Mouse (Mus musculus): ENCODE results near the gene Acss2. TPM values are rescaled to one million over a fixed set of nuclear protein-coding genes. Genes with fewer than 3 reads are reported as not detected.

The Acss2 gene
- 20.8 and 22.9 TPM in 2 replicates for polyA plus RNA-seq (2015; fragmentation: Nextera tagmentation; extraction: Ambion mirVana)

DNA sequence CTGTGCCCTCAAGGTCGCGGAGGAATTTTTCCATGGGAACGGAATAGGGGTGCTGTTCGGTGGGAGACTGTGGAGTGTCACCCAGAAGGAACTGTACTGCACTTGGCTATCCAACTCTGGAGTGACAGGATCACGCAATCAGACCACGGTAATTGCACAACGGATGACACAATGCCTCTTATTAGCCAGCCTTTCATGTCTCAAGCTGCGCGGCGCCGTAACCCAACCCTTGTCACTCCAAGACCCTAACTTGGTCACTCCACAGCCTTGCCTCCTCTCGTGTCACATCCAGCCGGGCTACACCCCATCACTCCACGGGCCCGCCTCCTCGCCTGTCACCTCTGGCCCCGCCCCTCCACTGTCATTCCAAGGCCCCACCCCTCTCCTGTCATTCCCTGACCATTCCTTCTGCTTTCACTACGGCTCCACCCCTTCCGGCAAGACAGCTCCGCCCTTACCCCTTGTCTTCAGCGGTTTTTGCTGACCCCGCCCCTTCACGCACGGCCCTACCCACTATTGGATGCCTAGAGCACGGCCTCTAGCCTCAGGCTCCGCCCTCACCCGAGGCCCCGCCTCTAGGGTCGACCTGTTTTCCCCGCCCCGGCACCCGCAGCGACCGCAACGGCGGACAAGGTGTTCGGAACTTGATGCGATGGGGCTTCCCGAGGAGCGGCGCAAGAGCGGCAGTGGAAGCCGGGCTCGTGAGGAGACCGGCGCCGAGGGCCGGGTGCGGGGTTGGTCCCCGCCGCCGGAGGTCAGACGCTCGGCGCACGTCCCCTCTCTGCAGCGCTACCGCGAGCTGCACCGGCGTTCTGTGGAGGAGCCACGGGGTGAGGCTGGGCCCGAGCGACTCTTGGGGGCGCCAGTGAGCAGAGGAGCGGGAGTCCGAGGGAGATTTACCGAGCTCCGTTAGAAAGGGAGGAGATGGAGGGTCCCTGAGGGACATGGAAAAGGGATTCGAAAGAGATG is at the start of gene Acss2, which contains the start of gene Ggt7:
Acss2 (plus strand) TSS at position 494 of the 969 bp plus-strand sequence.
Ggt7 (minus strand) TSS at position 783 of the 969 bp plus-strand sequence.
- Histone ChIP-seq H3K9ac (ENCODE audit: low read depth, low read length) (peak within 1 kb of the TSS; percentile 74), H3K4me2 (ENCODE audit: low read length) (peak within 1 kb of the TSS; percentile 71), H3K4me3 (replicated peaks; ENCODE audit: low read depth, low read length) (peak within 1 kb of the TSS; percentile 77), H3K4me1 (replicated peaks; ENCODE audit: insufficient read depth, low read length) (no peaks in the 10 kb centered on the region), H3K27me3 (ENCODE audit: insufficient read depth, low read length) (no peaks in the 10 kb centered on the region), H3K27ac (peak within 1 kb of the TSS; percentile 39; the same call in 1 of the 2 replicates), H3K9me3 (replicated peaks; ENCODE audit: low read length) (no peaks in the 10 kb centered on the region), H3K36me3 (ENCODE audit: insufficient read depth, low read length) (no peaks in the 10 kb centered on the region)
- 3% methylated on average over 70 of the region's 70 CpGs for WGBS
- DNase-seq (ENCODE audit: low spot score) (peak; percentile 100), ATAC-seq (replicated peaks; ENCODE audit: low FRiP score, low read depth) (peak; percentile 100)
- TF ChIP-seq CTCF (IDR thresholded peaks at IDR 0.05; ENCODE audit: low read depth) = peak; percentile 79

DNA sequence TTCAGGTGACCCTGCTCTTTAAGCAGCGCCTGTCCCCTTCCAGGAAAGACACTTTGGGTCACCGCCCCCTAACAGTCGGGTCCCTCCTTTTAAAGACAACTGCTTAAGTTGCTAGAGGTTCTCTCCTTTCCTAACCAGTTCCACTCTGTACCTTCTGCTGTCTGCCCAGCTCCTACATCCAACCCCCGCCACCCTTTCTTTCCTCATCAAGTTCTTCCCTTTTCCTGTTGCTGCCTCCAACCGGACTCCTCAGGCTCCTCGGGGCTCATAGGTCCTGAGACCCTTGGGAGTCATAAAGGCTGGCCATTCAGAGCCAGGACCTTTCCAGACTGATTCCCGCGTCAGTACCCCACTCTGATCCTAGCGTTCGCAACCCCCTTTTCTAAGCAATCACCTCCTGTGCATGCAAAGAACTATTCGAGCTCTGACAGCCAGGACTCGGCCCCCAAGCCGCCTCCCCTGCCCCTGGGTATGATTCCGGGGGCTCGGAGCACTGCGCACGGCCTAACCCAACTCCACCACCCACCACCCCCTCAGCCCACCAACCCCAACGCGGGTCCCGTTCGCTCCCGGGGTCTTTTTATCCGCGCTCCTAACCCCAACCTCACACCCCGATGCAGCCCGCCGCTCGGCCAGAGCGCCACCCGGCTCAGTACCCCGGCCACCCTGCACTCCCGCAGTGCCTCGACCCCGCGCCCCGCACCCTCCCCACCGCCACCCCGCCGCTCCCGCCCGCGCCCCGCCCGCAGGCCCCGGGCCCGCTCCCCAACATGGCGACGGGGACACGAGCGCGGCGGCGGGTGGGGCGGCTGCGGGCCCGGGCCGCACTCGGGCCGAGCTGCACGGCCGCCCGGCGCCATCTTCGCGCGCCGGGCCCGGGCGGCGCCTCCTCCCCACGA is 44.8 kb upstream of the Acss2 start:
- no peaks in the 10 kb centered on the region for H3K9me3 ChIP-seq (replicated peaks; ENCODE audit: low read length)
- peak overlapping the region; percentile 94 for H3K27ac ChIP-seq
- peak overlapping the region; percentile 82 for H3K4me2 ChIP-seq (ENCODE audit: low read length)
- TF ChIP-seq CTCF (IDR thresholded peaks at IDR 0.05; ENCODE audit: low read depth) = no peak
- 2% methylated on average over 45 of the region's 71 CpGs for WGBS
- no peaks in the 10 kb centered on the region for H3K27me3 ChIP-seq (ENCODE audit: insufficient read depth, low read length)
- DNase-seq (ENCODE audit: low spot score) (peak; percentile 76), ATAC-seq (replicated peaks; ENCODE audit: low FRiP score, low read depth) (peak; percentile 62)
- H3K4me1 ChIP-seq (replicated peaks; ENCODE audit: insufficient read depth, low read length) = peaks cover 9% of the 10 kb centered on the region; the same call in 1 of the 2 replicates
- peak overlapping the region; percentile 97 for H3K4me3 ChIP-seq (replicated peaks; ENCODE audit: low read depth, low read length)
- peak overlapping the region; percentile 99 for H3K9ac ChIP-seq (ENCODE audit: low read depth, low read length)
- no peaks in the 10 kb centered on the region for H3K36me3 ChIP-seq (ENCODE audit: insufficient read depth, low read length)

DNA sequence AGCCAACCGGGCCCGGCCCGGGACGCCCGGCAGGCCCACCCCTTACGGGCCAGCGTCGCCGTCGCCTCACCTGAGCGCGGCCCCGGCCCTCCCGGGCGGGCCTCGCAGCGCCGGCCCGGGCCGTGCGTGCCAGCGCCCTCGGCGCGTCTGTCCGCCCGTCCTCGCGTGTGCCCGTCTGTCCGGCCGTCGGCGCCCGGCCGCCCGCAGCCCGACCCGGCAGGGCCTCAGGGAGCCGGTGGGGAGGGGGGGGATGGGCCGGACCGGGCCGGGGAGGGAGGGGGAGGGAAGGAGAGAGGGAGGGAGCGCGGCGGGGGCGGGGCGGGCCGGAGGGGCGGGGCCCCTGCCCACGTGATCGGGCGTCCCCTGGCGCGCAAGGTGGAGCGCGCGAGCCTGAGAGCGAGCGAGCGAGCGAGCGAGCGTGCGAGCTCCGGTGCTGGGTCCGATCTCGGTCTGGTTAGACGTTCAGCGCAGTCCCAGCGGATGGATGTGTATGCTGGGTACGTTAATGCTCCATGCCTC is 44.1 kb upstream of the Acss2 start, which contains the start of gene Ncoa6:
Ncoa6 (minus strand) TSS at position 325 of the 519 bp plus-strand sequence.
- Histone ChIP-seq H3K4me1 (replicated peaks; ENCODE audit: insufficient read depth, low read length) (peaks cover 9% of the 10 kb centered on the region; the same call in 1 of the 2 replicates), H3K9me3 (replicated peaks; ENCODE audit: low read length) (no peaks in the 10 kb centered on the region), H3K36me3 (ENCODE audit: insufficient read depth, low read length) (no peaks in the 10 kb centered on the region), H3K4me3 (replicated peaks; ENCODE audit: low read depth, low read length) (peak within 1 kb of the TSS; percentile 97), H3K9ac (ENCODE audit: low read depth, low read length) (peak within 1 kb of the TSS; percentile 99), H3K27ac (peak within 1 kb of the TSS; percentile 94), H3K4me2 (ENCODE audit: low read length) (peak within 1 kb of the TSS; percentile 82), H3K27me3 (ENCODE audit: insufficient read depth, low read length) (no peaks in the 10 kb centered on the region)
- no peak for TF ChIP-seq CTCF (IDR thresholded peaks at IDR 0.05; ENCODE audit: low read depth)
- 1% methylated on average over 48 of the region's 72 CpGs for WGBS
- DNase-seq (ENCODE audit: low spot score) (peak; percentile 77), ATAC-seq (replicated peaks; ENCODE audit: low FRiP score, low read depth) (peak; percentile 75)

- Histone ChIP-seq H3K4me1 (replicated peaks; ENCODE audit: insufficient read depth, low read length) (no peaks in the 10 kb centered on the region), H3K4me3 (replicated peaks; ENCODE audit: low read depth, low read length) (no peak overlapping the region), H3K4me2 (ENCODE audit: low read length) (no peak overlapping the region), H3K36me3 (ENCODE audit: insufficient read depth, low read length) (no peaks in the 10 kb centered on the region), H3K27ac (no peak overlapping the region), H3K9ac (ENCODE audit: low read depth, low read length) (no peak overlapping the region), H3K27me3 (ENCODE audit: insufficient read depth, low read length) (no peaks in the 10 kb centered on the region), H3K9me3 (replicated peaks; ENCODE audit: low read length) (no peaks in the 10 kb centered on the region)
- DNase-seq (ENCODE audit: low spot score) (peak; percentile 73), ATAC-seq (replicated peaks; ENCODE audit: low FRiP score, low read depth) (peak; percentile 57; the same call in 1 of the 2 replicates)
- WGBS = 44% methylated on average over 3 of the region's 3 CpGs
- TF ChIP-seq CTCF (IDR thresholded peaks at IDR 0.05; ENCODE audit: low read depth) = peak; percentile 70
Measured at GRCm38 (mm10) chr2:155482021-155482420, 35.7 kb upstream of the Acss2 start.

DNA sequence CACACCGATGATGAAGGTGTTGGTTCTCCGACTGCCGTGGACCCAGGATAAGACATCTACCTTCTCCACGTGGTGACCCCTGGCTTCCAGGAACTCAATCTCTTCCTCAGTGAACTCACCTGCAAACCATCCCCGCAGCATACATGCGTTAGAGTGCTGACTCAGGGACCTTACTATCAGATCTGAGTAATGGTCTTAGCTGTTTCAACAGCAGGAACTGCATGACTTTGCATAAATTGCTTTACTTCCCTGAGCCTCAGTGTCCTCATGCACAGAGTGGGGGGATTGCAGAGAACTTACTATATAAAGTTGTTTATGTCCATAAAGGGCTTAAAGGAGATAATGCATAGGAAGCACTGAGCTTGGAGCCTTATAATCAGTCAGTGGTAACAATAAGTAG is 26.8 kb upstream of the Acss2 start:
- 89% methylated on average over 6 of the region's 6 CpGs for WGBS
- Histone ChIP-seq H3K36me3 (ENCODE audit: insufficient read depth, low read length) (no peaks in the 10 kb centered on the region), H3K9ac (ENCODE audit: low read depth, low read length) (no peak overlapping the region), H3K4me1 (replicated peaks; ENCODE audit: insufficient read depth, low read length) (no peaks in the 10 kb centered on the region), H3K27ac (no peak overlapping the region), H3K4me2 (ENCODE audit: low read length) (no peak overlapping the region), H3K9me3 (replicated peaks; ENCODE audit: low read length) (no peaks in the 10 kb centered on the region), H3K27me3 (ENCODE audit: insufficient read depth, low read length) (no peaks in the 10 kb centered on the region), H3K4me3 (replicated peaks; ENCODE audit: low read depth, low read length) (no peak overlapping the region)
- TF ChIP-seq CTCF (IDR thresholded peaks at IDR 0.05; ENCODE audit: low read depth) = no peak
- no peak for DNase-seq (ENCODE audit: low spot score)
- ATAC-seq (replicated peaks; ENCODE audit: low FRiP score, low read depth) = no peak

All from kidney, postnatal 0 days (tissue).